7 mouse cellular contexts compared by ENCODE assay signal in genomic region chr5:64217256-64217655, GRCm38 (mm10).
"Had no signal": no experiment of that assay in that cellular context is flagged by ENCODE, and none has a peak within 500 bp of the region (broad histone marks: within the 10 kb centered on the region; RNA-seq: fewer than 3 reads in every experiment).

No protein-coding gene starts in this region.

- H3K27ac ChIP-seq: layer of hippocampus, adult 2 months; limb, embryonic 13.5 days; liver, embryonic 13.5 days; midbrain, embryonic 13.5 days had no signal

- H3K9ac ChIP-seq: limb, embryonic 13.5 days; liver, embryonic 13.5 days; midbrain, embryonic 13.5 days had no signal

- DNase-seq: left cerebral cortex, postnatal 4 days; liver, embryonic 13.5 days; lung, adult 18-20 months; right cerebral cortex, adult 18-20 months had no signal

- H3K27me3 ChIP-seq: limb, embryonic 13.5 days; liver, embryonic 13.5 days; midbrain, embryonic 13.5 days had no signal

- H3K36me3 ChIP-seq: limb, embryonic 13.5 days; liver, embryonic 13.5 days; midbrain, embryonic 13.5 days had no signal

- ATAC-seq: midbrain, embryonic 13.5 days had no signal

- H3K4me2 ChIP-seq: limb, embryonic 13.5 days; liver, embryonic 13.5 days; midbrain, embryonic 13.5 days had no signal

- H3K4me3 ChIP-seq: layer of hippocampus, adult 2 months; limb, embryonic 13.5 days; liver, embryonic 13.5 days; midbrain, embryonic 13.5 days had no signal

- H3K4me1 ChIP-seq: midbrain, embryonic 13.5 days had no signal

- H3K9me3 ChIP-seq: liver, embryonic 13.5 days; midbrain, embryonic 13.5 days had no signal
